Mouse (Mus musculus): Measurements from ENCODE around the gene Ascc2.

DNA sequence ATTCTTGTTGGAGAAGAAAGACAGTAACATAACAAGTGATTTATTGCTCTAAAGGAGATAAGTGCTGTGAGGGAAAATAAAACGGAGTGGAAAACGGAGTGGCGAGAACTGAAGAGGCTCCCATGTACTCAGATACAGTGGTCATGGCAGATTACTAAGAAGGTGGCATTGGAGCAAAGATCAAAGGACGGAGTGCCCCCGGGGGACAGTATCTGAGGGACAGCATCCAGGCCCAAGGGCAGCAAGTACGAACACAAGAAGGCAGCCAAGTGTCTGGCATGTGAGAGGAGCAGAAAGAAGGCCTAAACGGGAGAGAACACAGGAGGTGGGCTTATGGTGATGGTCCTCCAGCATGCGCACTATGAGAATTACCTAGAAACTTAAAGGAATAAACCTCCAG, 84.2 kb downstream of the Ascc2 start:
- no peak for TF ChIP-seq ZC3H11A (IDR thresholded peaks at IDR 0.05; ENCODE audit: borderline replicate concordance, low read depth, low read length)
- no peak for TF ChIP-seq ZNF384 (IDR thresholded peaks at IDR 0.05; ENCODE audit: low read depth, low read length)
- no peak for TF ChIP-seq CHD2 (IDR thresholded peaks at IDR 0.05; ENCODE audit: low read depth, low read length)
- TF ChIP-seq MAFK (IDR thresholded peaks at IDR 0.05; ENCODE audit: insufficient read depth, low read depth, low read length) = no peak
